Mouse (Mus musculus) liver, embryonic 16.5 days (tissue): ENCODE measurements around the gene Foxp1. TPM values are rescaled to one million over a fixed set of nuclear protein-coding genes. Genes with fewer than 3 reads are reported as not detected.

Experiments
- ATAC-seq: fragments of 200-750 bp; cut with Nextera tagmentation; 2 replicates; pipeline ENCODE4 v1.8.0; 2017; ENCODE audit warnings: low read depth, mild to moderate bottlenecking, moderate number of reproducible peaks, moderate library complexity
- H3K27ac ChIP-seq: fragments of 300-500 bp; sonication (generic); 2 replicates; pipeline ENCODE4 v1.5.1; 2014; ENCODE audit warnings: mild to moderate bottlenecking, low read length
- H3K27me3 ChIP-seq: fragments of 300-500 bp; sonication (generic); 2 replicates; pipeline ENCODE4 v1.6.1; 2014; ENCODE audit warnings: low read depth, low read length, mixed read lengths; ENCODE audit not compliant: control insufficient read depth, insufficient read depth
- H3K36me3 ChIP-seq: fragments of 300-500 bp; sonication (generic); 2 replicates; pipeline ENCODE4 v1.6.1; 2014; ENCODE audit warnings: mild to moderate bottlenecking; ENCODE audit not compliant: control insufficient read depth, insufficient read depth
- H3K4me1 ChIP-seq: fragments of 300-500 bp; sonication (generic); 2 replicates; pipeline ENCODE4 v1.6.1; 2014; ENCODE audit warnings: low read depth, low read length, mixed read lengths; ENCODE audit not compliant: control insufficient read depth
- H3K4me2 ChIP-seq: fragments of 300-500 bp; sonication (generic); 2 replicates; pipeline ENCODE4 v1.6.1; 2014; ENCODE audit warnings: low read depth, low read length, mixed read lengths
- H3K4me3 ChIP-seq: fragments of 300-500 bp; sonication (generic); 2 replicates; pipeline ENCODE4 v1.5.1; 2014; ENCODE audit warnings: low read depth, mild to moderate bottlenecking, low read length
- H3K9ac ChIP-seq: fragments of 300-500 bp; sonication (generic); 2 replicates; pipeline ENCODE4 v1.6.1; 2014; ENCODE audit warnings: low read depth, low read length
- H3K9me3 ChIP-seq: fragments of 300-500 bp; sonication (generic); replicated peaks from 2 replicates; pipeline ENCODE4 v1.6.1; 2016; ENCODE audit warnings: low read length; ENCODE audit not compliant: control insufficient read depth
- WGBS: fragments of 180-500 bp; shearing (Covaris S2); extraction: QIAGEN DNeasy Blood & Tissue Kit; methylation state at CpG from one replicate; pipeline ENCODE4 v1.1.7; 2014; ENCODE audit not compliant: insufficient replicate concordance; 5-methylcytosine and 5-hydroxymethylcytosine counted together
- polyA plus RNA-seq: library from polyadenylated mRNA; unstranded; fragments of >200 nt; fragmentation: Nextera tagmentation; extraction: Ambion mirVana; gene quantifications from 2 replicates; pipeline ENCODE4 v1.2.1, GENCODE M21; 2015

Gene Foxp1
- polyA plus RNA-seq, 1 experiment from 2014 or later: 13.6 TPM

DNA sequence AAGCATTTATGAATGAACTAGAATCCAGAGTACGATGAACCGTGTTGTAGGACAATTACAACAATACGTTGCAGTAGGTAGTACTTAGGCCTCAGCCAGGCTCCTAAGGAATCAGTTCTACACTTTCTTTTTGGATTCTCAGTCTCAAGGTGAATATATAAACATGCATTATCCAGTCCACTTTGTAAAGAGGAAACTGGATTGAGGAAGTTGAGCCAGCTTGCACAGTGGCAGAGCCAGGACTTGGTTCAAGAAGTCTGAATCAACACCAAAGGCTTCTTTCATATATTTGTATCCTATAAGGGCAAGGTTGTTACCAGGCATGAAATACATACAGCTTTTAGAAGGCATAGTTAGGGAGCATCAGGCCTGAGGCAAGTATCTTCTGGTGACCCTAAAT, 178.2 kb downstream of the Foxp1 start:
- Histone ChIP-seq H3K4me2 (no peak overlapping the region), H3K27me3 (no peaks in the 10 kb centered on the region)
- WGBS: 79% methylated on average over 3 of the region's 3 CpGs

DNA sequence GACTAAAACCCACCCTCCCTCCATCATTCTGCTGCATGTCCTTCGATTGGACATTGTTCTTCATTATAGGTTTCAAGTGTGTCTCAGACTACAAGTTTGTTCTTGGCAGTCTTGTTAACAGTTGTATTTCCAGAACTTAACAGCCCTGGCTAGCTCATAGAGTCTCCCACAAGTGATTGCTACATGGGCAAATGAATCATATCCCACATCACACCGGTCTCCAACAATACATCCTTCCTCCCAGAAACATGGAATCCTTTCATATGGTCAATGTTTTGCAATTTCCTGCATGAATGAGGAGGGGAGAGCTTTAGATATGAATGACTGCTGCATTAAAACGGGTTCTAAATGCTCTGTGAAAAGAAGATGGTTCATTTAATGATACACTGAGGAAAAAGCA, 178.7 kb downstream of the Foxp1 start:
- H3K4me3 ChIP-seq: no peak overlapping the region
- H3K36me3 ChIP-seq: no peaks in the 10 kb centered on the region
- H3K27me3 ChIP-seq: no peaks in the 10 kb centered on the region
- H3K9me3 ChIP-seq: no peaks in the 10 kb centered on the region
- no peak overlapping the region for H3K9ac ChIP-seq
- no peak for ATAC-seq
- WGBS: 64% methylated on average over 3 of the region's 3 CpGs
- H3K4me2 ChIP-seq: no peak overlapping the region
- no peak overlapping the region for H3K27ac ChIP-seq
- peaks cover 2% of the 10 kb centered on the region; the same call in 1 of the 2 replicates for H3K4me1 ChIP-seq

More for the DNA sequence above, 178.2 kb downstream of the Foxp1 start:
- ATAC-seq: no peak
- Histone ChIP-seq H3K4me1 (peaks cover 2% of the 10 kb centered on the region; the same call in 1 of the 2 replicates), H3K36me3 (no peaks in the 10 kb centered on the region), H3K9ac (no peak overlapping the region), H3K4me3 (no peak overlapping the region), H3K27ac (no peak overlapping the region), H3K9me3 (no peaks in the 10 kb centered on the region)

DNA sequence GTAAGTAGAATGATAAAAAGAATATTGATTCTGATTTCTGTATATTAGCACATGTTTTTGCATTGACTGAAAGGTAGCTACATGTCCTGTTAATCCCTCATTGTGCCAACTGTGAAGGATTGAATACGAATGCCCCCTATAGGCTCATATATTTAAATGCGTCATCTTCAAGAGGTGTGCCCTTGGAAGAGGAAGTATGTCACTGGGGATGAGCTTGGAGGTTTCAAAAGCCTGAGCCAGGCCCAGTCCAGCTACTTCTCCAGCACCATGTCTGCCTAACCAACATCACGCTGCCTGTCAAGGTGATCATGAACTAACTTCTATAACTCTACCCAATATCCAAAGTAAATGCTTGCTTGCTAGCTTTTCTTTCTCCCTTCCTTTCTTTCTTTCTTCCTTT, 180.1 kb downstream of the Foxp1 start:
- Histone ChIP-seq H3K4me1 (peaks cover 10% of the 10 kb centered on the region), H3K27ac (no peak overlapping the region), H3K4me3 (no peak overlapping the region), H3K4me2 (no peak overlapping the region), H3K9me3 (no peaks in the 10 kb centered on the region), H3K36me3 (no peaks in the 10 kb centered on the region), H3K9ac (no peak overlapping the region), H3K27me3 (no peaks in the 10 kb centered on the region)
- no peak for ATAC-seq
- 75% methylated on average over 3 of the region's 3 CpGs for WGBS

DNA sequence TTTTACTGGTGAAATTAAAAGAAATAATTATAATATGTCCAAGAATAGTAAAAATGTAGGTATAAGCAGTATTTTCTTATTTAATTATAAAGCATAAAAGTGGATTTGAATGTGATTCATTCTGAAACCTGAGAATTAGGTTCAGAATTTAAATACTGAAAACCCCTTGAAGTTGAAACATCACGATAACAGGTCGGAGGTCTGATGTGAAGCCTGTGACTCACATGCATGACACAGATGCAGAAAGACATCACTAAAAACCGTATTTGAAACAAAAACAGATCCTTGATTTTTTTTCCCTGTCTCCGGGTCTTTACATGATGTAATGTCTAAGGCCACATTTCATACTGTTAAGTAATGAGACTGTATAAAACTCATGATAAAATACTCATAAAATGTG, 181.6 kb downstream of the Foxp1 start:
- Histone ChIP-seq H3K27ac (no peak overlapping the region), H3K27me3 (no peaks in the 10 kb centered on the region), H3K36me3 (no peaks in the 10 kb centered on the region), H3K4me1 (peaks cover 10% of the 10 kb centered on the region), H3K4me3 (no peak overlapping the region), H3K4me2 (no peak overlapping the region), H3K9ac (no peak overlapping the region), H3K9me3 (no peaks in the 10 kb centered on the region)
- no peak for ATAC-seq
- 70% methylated on average over 4 of the region's 4 CpGs for WGBS

DNA sequence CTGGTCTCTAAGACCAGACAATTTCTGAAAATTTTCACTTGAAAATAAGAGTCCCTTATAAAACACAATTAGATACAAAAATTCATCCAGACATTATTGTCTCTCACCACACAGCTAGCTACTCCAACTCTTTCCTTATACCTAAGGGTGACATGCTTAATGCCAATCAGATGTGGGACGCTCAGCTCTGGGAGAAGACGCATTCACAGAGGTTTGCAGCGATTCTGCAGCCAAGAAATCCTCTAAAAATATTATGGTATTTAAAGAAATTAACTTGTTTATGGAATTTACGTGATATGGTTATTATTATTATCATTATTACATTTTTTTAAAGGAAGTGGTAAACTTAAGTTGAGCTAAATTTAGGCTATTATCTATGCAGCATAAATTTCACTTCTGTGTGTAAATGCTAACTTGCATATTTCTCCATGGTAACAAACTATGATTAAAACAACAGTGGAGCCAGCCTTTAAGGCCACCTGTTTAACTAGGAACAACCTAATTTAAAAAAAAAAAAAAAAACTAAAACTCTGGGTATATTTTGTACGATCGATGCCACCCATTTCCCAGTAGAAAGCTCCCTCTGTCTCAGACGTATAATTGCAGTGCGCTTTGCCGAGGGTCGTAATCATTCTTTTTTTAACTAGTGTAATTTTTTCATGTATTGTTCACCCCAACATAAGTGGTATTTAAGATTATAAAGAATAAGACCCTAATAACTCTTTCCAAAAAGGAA, 182.4 kb downstream of the Foxp1 start:
- Histone ChIP-seq H3K27me3 (no peaks in the 10 kb centered on the region), H3K4me1 (peaks cover 10% of the 10 kb centered on the region), H3K4me3 (no peak overlapping the region), H3K4me2 (no peak overlapping the region), H3K27ac (no peak overlapping the region), H3K36me3 (no peaks in the 10 kb centered on the region), H3K9me3 (no peaks in the 10 kb centered on the region), H3K9ac (no peak overlapping the region)
- no peak for ATAC-seq
- WGBS: 73% methylated on average over 10 of the region's 10 CpGs

DNA sequence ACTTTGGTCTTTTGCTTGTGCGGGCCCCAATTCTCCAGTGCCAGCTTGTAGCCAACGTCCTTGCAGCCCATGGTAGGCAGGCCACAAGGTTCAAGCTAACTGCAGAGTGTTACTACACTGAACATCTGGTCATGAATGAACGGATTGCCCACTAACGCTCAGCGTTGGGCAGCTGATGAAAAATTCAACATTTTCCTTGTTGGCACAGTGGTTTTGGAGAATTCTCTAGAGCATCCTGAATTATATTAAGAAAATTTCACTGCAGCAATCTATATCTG, 183.2 kb downstream of the Foxp1 start:
- Histone ChIP-seq H3K27me3 (no peaks in the 10 kb centered on the region), H3K4me3 (no peak overlapping the region), H3K9me3 (no peaks in the 10 kb centered on the region), H3K4me2 (no peak overlapping the region), H3K4me1 (peaks cover 9% of the 10 kb centered on the region), H3K9ac (no peak overlapping the region), H3K27ac (no peak overlapping the region), H3K36me3 (no peaks in the 10 kb centered on the region)
- no peak for ATAC-seq
- 23% methylated on average over 5 of the region's 5 CpGs for WGBS

DNA sequence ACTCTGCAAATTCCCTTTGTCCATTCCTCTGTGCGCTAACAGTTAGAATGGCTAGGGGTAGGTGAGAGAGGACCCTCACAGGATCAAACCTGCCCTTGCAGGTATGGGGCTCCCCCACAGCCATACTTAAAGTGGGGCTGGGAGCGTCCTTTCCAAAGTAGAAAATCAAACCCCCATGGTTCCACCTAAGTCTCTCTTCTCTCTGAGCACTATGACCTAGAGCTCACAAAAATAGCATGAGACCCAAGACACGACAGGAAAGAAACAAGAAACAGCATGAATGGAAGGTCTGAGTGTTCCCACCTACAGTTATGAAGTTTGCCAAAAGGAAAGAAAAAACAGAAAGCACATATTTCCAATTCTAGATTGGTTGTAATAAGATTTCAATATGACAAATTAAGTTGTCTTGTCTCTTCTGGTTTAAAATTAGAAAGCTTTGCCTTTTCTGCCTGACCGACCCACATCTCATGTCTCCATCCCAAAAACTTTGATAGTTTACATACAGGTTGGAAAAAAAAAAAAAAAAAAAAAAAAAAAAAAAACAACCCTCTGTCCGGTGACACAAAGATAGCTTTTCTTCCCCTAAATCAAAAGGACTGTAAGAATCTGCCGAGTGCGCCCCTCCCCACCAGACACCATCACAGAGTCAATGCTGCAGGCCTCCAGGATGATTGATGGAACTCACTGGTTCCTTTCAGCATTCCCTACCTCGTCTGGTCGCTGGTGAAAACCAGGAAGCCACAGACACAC, 183.8 kb downstream of the Foxp1 start:
- H3K9me3 ChIP-seq: no peaks in the 10 kb centered on the region
- no peaks in the 10 kb centered on the region for H3K36me3 ChIP-seq
- H3K4me2 ChIP-seq: no peak overlapping the region
- peaks cover 7% of the 10 kb centered on the region for H3K4me1 ChIP-seq
- no peak for ATAC-seq
- no peak overlapping the region for H3K27ac ChIP-seq
- 47% methylated on average over 9 of the region's 9 CpGs for WGBS
- H3K9ac ChIP-seq: no peak overlapping the region
- H3K4me3 ChIP-seq: no peak overlapping the region
- H3K27me3 ChIP-seq: no peaks in the 10 kb centered on the region

DNA sequence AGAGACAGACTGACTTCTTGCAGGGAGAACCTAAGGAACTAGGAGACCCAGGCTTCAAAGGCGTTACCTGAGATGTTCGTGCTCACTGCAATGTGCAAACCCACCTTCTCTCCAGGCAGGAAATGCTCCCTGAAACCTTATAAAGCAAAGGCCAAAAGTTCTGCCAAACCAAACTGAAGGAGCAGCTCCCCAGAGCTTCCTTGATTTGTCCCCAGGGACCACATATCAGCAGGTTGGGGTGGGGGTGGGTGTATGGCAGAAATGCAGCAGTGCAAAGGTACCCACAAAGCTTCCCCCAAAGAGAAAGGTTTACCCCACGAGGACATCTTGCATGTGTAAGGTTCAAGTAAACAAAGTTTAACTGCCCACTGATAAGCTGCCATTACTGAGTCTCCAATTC, 184.3 kb downstream of the Foxp1 start:
- no peak for ATAC-seq
- 35% methylated on average over 3 of the region's 3 CpGs for WGBS
- H3K4me3 ChIP-seq: no peak overlapping the region
- H3K36me3 ChIP-seq: no peaks in the 10 kb centered on the region
- no peak overlapping the region for H3K9ac ChIP-seq
- H3K27me3 ChIP-seq: no peaks in the 10 kb centered on the region
- no peaks in the 10 kb centered on the region for H3K9me3 ChIP-seq
- H3K4me1 ChIP-seq: peaks cover 7% of the 10 kb centered on the region
- no peak overlapping the region for H3K4me2 ChIP-seq
- H3K27ac ChIP-seq: no peak overlapping the region

DNA sequence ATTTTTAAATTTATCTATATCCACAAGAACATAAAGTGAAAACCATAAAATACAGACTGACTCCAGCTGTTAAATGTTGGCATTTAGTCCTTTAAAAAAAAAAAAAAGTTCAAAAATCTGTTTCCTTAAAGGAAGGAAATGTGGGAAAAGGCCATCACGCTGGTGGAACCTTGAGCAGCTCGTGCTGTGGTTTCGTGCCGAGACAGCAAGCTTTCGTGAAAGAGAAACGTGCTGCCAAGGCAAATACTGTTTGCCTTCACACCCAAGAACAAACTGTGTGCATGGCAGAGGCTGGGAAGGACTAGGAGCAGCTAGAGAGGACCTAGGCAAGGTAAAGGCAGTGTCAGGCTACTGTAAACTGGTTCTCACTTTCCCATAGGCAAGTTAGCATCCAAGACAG, 184.9 kb downstream of the Foxp1 start:
- Histone ChIP-seq H3K27me3 (no peaks in the 10 kb centered on the region), H3K9me3 (no peaks in the 10 kb centered on the region), H3K4me2 (no peak overlapping the region), H3K4me3 (no peak overlapping the region), H3K27ac (no peak overlapping the region), H3K36me3 (no peaks in the 10 kb centered on the region), H3K9ac (no peak overlapping the region), H3K4me1 (peaks cover 7% of the 10 kb centered on the region)
- ATAC-seq: no peak
- 26% methylated on average over 6 of the region's 6 CpGs for WGBS
